Mouse (Mus musculus) CD4-positive, CD25-positive, alpha-beta regulatory T cell, adult 4 months (primary cell): ENCODE measurements around the gene Oaf. TPM values are rescaled to one million over a fixed set of nuclear protein-coding genes. Genes with fewer than 3 reads are reported as not detected.

ENCODE experiments used
- ATAC-seq: one replicate; pipeline ENCODE4 v1.8.0; 2017
- polyA plus RNA-seq, 2 experiments: library from polyadenylated mRNA; unstranded; fragments of 100-300 nt; shearing (Covaris generic); gene quantifications; one replicate each; pipeline ENCODE4 v1.2.1; 2017

The Oaf gene
- polyA plus RNA-seq, result under 1 TPM in 1 of 2 experiments, not detected in 1; 0.12 TPM

DNA sequence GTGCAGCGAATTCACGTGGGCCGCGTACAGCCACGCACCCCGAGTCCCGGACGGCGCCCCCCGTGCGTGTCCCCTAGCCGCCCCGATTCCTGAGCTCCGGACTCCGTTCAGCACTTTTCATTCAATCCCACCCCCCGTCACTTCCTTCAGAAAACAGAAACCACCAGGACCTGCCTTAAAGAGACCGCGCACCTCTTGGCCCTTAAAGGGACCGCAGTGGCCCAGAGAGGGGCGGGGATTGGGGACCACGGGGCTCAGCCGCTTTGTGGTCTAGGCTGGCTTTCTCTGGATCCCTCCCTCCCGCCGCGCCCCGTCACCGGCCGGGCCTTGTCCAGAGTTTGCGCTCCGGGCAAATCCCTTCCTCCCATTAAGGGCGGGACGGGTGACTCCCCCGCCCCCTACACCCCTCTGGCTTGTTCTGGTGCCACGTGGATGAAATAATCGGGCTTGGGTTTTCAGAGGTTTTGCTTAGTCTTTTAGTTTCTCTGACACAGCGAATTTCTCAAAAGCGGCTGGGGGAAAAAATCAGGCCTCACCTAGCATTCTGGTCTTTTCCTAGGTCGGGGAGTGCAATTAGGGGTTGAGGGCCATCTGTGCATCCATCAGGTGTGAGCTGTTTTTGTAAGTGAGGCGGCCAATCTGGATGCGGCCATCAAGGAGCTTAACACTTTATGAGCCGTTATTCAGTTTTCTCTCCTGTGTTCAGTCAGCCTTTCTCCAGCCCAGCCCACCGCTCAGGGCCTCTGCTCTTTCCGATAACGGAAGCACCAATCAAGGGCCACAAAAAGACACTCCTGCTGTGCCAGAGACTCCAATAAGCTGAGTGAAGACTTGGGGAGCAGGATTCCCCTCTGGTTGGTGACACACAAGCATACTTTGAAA, at the start of gene Oaf:
Oaf (minus strand) TSS at position 200 of the 882 bp plus-strand sequence.
- no peak for ATAC-seq

DNA sequence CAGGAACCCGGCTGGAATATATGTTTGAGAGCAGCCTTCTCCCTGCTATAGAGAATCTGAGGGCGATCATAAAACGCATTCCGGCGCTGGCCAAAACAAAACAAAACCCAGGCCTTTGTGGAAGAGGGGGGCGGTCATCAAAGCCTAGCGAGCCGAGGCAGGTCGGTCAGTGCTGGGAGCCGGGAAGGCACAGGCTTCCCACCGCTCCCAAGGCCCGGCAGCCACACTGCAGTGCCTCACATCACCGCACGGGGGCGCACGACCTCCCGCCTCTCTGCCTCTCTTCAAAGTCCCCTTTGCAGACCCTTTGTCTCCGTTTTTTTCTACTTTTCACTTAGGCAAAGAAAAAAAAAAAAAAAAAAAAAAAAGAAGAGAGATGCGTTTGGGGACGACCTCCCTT, 47.2 kb upstream of the Oaf start:
- no peak for ATAC-seq

DNA sequence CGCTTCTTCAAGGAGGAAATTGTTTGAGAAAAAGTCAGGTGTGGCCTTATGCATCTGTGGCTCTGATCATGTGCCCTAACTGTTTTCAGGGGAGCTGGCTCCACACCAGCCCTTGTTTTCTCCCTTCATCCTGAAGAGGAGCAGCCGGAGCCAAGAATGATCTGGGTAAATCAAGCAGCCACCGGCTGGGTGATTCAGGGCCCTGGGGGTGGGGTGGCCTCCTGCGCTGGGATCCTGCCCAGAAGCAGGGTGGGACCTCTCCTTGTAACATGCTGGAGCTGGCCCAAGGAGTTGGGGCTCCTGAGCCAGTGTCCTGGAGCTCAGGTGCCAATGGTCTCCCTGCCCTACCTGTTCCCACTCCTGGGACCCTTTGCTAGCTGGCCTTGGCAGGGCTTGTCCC, 45.6 kb upstream of the Oaf start:
- ATAC-seq, result no peak

DNA sequence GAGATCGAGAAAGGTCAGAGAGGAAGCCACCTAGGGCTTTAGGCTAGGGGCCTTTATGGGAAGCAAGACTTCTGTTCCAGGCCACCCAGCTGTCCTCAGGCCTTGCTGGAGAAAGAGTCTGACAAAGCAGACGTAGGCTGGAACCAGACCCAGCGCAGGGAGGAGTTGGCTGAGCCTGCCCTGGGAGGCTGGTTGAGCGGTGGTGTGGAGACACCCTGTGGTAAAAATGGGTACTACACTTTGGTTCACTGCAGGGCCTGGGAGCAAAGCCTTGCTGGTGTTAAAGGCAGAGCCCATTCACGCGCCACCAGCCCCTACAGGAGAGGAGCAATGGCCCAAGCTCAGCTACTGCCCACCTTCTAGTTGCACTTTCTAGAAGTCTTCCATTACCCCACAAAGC, 44.6 kb upstream of the Oaf start:
- no peak for ATAC-seq

DNA sequence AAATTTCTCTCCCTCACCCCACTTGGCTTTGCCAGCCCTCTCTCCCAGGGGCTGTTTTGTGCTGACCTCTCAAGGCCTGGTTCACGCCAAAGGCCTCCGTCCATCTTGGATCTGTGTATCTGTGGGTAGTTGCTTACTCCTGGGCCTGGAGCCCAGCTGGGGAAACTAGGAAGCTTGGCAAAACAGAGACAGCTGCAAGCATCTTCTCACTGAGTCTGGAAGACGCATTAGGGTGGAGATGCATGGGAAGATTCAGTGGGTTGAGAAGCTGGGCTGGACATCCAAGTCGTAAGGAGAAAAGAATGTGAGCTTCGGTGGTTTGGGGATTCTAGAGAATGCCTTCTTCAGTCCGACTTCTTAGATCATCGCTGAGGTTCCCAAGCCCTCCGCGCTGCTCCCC, 34.0 kb upstream of the Oaf start:
- no peak for ATAC-seq

DNA sequence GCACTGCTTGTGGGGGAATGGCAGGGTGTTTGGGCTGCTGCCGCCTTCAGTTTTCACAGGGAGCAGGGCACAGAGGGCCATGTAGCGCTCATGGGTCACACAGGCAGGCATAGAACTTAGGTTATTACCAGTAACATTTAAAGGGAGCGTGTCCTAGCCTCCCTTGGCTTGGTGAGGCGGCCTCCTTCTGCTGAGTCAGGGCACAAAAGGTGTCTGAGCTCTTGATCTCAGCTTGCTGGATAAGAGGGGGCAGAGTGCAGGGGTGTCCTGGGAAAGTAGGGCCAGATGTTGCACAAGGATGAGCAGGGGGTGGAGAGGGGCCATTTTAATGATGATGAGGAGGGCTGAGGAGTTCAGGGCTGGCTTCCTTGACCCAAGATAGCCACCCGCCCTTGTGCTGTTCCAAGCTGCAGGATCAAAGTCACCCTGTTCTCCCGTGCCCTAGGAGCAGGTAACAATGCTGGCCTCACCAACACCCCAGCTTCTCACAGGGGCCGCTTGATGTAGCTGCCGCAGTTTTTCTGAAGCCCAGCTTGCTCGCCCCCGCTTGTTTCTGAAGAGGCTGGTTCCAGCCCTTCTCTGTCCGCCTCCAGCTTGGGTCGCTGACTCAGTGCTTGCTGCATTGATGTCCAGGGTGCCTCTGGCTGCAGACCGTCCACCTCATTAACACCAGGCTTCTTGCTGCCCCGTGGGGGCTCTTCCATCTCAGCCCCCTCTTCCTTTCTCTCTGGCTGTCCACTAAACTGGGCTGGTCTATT, 32.2 kb upstream of the Oaf start:
- no peak for ATAC-seq

DNA sequence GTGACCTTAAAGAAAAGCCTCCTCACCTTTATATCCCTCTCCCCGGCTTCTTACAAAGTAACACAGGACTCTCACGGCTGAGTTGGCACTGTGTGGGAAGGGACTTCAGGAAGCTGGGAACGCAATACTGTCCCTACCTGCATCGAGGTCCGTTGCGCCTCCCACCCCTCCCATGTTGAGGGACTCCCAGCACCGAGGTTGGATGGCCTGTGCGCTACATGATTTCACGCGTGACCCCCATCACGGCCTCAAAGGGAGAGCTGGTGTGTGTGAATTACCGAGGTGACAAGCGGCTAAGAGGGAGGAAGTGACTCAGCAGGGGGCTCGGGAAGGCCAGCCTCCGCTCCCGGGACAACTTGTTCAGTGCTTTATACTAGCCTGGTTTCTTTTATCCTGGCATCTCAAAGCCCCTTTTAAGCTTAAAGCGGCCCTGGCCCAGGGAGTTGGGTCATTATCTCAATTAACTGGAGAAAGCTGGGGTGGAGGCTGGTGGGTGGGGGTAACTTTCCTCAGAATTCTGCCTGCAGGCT, 31.1 kb upstream of the Oaf start:
- no peak for ATAC-seq

DNA sequence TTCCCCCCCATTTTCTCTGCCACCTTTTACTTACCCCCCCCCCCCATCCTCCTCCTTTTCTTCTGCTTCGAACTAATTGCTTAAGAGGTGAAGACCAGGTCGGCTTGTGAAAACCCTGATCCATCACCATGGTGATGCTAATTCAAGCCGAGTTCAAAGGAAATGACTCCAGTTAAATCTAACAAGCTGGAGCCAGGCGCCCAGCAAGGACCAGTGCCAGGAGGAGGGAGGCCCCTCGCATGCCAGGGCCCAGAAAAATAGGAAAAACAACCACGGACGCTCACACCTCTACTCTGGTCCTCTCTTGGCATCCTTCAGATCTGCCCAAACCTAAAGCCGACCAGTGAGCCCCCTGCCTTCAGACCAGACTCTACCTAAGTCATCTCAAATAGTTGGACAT, 29.5 kb upstream of the Oaf start:
- ATAC-seq, result no peak

DNA sequence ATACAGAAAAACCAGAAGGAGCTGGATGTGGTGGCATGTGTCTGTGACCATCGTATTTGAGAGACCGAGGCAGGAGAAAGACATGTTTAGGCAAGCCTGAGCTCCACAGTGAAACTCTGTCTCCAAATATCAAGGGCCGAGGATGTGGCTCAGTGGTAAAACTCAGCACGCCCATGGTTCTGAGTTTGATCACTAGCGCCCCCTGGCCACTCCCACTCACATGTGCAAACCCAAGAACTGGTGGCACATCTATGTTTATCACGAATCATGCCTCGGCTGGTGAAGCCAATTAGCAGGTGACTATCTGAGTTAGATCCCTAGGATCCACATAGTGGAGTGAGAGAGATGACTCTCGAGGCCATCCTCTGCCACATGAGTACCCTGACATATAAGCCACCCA, 27.6 kb upstream of the Oaf start:
- no peak for ATAC-seq

DNA sequence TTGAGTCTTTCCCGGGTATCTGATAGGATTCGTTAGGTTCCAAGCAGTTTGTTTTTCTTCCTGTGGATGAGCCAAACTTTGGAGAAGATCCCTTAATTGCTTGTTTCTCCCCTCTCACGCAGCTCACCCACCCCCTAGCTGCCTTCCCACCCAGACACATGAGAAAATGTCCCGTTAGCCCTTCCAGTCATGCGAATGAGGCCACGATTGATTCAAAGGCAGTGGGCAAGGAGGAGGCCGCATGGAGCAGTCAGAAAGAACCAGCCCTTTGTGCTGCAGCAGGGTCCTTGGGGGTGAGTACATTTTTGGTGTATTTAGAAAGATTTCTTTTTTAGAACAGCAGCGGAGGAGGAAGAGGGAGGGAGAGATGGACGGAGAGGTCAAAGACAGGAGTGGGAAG, 25.5 kb upstream of the Oaf start:
- no peak for ATAC-seq

DNA sequence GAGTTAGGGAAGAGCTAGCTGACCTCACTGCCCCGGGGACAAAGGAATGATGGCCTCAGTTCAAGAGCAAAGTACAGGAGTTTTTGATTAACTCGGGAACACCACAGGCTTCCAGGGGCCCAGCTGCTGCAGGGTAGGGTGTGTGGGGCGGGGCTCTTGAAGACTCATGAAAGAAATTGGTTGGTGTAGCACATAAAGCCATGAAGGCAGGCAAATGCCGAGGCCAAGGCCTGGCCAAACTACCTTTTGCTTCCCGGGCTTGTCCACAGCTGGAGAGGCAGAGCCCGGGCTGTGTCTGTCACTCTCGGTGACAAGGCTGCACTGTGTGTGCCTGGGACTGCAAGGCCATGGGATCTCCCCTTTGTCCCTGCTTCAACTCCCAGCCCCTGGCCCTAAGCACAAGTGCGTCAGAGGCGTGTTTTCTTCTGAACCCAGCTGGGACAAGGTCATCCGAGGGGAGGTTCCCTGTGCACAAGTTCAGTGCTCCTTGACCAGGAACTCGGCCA, 24.3 kb upstream of the Oaf start:
- no peak for ATAC-seq

DNA sequence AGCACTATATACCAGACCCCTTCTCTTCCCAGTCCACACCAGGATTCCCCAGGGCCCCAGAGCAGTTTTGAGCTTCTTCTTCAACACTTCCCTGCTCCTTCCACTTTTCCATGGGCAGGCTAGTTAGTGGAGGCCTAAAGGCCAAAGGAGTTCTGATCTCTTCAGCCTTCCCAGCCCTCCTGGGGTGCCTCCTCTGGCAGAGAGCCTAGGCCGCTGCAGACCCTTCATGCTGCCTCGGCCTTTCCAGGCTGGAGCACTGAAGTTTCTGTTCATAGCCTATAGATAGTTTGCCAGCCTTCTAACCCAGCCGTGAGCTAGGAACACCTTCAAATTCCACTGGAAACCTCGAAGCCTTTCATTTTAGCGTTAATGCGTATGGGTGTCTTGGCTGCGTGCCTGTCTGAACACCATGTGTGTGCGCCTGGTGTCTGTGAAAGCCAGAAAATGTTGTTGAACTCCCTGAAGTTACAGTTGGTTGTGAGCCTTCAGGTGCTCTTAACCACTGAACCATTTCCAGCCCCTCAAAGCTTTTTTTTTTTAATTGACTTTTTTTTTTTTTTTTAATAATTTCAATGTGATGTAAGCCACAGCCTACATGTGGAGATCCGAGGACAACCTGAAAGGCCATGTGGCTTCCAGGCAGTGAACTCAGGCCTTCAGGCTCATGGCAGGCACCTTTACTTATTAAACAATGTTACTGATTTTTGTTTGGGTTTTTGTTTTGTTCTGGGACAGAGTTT, 23.3 kb upstream of the Oaf start:
- no peak for ATAC-seq

DNA sequence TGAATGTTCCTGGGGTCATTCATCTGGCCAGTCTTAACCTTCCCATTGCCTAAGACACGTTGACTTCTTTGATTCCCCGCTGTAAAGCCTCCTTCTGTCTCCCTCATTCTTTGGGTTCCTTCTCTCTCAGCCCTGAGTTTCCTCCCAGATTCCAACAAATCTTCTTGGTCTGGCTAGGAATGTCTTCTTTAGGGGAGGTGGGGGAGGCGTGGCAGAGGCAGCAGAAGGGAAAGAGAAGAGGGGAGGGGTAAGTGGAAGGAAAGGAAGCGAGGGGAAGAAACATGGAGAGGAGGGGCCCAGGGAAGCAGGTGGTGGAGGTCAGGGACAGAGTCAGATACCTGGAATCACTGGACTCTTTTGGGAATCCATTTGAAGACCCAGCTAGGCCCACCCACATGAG, 22.7 kb upstream of the Oaf start:
- ATAC-seq, result no peak

DNA sequence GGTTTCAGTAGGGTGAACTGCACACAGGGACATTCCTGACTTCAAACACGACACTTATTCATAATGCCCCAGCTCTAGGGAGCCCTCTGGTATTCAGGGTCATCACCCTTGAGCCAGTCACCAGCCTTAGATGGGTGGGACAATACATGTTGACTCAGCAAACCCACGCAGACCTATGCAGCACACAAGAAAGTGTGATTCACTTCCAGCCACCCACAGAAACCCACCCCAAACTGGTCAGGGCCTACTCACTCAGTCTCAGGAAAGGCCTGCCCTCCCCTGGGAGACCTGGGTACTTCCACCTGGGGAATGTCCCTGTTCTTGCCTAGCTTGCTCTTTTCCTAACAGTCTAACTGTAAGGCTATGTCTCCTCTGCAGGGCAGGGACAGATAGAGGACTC, 22.2 kb upstream of the Oaf start:
- ATAC-seq, result no peak

DNA sequence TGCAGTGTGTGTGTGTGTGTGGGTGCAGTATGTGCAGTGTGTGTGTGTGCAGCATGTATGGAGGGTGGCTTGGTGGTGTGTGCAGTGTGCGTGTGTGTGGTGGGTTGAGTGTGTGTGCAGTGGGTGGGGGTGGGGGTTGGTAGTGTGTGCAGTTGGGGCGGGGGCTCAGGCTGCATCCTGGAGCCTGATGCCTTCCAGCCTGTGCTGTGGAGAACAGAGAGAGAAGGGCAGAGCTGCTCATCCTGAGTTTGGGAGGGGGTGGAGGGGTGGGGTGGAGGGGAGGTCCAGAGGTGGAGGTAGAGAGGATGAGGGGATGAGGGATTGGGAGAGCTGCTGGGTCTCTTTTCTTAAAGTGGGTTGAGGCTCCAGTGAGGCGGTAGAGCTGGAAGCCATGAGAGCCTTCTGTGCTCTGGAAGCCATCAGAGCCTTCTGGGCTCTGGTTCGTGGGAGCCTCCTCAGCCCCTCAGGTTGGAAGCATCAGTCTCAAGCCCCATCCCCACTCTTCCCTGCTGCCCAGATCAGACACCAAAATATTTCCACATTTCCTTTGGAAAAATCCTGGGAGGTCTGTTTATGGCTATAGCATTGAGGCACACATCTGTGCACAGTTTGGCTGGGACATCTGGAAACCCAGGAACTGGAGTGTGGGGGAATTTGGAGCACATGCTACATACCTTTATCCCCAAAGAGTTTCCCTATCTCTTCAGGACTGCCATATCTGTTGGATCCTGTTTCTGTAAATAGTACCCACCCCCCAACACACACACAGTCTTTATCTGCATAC, 21.6 kb upstream of the Oaf start:
- no peak for ATAC-seq

DNA sequence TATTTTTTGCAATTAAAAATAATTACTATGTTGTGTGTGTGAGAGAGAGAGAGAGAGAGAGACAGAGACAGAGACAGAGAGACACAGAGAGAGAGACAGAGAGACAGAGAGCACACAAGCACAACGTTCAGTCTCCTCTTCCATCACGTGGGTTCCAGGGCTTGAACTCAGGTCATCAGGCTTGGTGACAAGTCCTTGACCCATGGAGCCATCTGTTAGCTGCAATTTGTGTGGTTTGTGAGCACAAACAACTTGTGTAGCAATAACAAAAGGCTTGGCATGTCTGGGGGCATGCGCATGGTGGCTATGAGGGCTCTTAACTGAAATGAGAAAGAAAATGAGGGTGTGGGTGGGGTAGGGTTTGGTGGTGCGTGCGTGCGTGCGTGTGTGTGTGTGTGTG, 20.9 kb upstream of the Oaf start:
- ATAC-seq, result no peak

DNA sequence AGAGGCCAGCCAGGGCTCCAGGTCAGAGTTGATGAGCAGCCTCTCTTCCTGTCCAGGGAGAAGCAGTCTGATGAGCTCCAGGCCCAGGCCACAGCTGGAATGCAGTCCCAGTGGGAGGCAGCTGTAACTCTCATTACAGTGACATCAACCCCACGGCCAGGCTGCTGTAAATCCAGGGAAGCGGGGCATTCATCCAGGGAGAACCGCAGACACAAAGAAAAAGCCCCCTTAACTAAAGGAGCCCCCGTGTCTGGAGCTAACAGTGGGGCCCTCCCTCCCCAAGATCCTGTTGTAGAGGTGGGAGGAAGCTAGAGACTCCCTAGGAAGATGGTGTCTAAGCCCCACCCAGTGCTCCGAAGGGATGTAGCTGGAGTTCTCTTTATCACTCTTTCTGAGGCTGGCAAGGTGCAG, 13.6 kb upstream of the Oaf start:
- ATAC-seq, result no peak

DNA sequence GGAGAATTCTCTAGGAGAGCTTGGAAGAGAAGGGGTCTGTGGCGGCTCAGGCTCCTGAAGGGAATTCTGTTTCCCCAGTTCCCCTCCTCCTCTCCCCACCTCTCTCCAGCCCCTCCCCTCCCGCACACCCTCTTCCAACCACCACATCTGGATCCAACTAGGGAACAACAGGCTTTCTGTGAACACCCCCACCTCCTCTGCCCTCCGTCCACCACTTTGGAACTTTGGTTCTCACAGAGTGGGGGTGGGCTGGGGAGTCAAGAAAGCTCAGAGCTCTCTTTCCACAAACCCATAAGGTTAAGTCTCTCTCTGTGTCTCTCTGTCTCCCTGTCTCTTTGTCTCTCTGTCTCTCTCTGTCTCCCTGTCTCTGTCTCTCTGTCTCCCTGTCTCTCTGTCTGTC, 13.1 kb upstream of the Oaf start:
- no peak for ATAC-seq

DNA sequence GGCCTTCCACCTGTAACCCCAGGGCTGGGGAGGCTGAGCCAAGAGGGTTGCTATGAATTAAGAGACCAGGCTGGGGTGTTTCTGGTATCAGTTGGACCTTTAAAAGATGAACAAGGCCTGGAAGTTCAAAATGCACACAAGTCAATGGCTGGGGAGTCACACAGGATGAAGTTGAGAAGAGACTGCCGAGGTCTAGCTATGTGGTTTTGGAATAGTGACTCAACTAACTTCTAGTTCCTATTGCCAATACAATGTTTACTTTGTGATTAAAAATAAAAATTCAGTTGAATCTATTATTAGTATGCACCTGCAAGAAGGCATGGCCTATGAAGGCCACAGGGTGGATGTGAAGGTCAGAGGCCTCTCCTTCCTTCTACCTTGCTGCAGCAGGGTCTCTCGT, 12.1 kb upstream of the Oaf start:
- no peak for ATAC-seq

DNA sequence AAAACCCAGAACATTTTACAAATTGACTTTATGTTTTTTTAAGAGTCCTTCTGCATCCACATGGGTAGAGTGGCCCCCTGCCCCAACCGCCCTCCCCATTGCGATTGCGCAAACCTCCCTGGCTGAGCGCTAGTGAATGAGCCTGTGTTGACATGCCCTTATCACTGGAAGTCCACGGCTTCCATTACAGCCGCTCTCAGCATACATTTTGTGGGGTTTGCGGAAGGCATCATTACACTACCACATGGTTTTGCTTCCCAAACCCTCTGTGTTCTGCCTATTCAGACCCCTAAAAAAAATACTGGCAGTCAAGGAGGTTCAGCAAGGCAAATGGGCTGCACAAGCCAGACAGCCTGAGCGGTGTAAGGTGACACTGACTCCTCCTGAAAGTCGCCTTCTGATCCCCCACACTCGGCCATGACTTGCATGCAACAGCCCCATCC, 7.0 kb upstream of the Oaf start:
- no peak for ATAC-seq

DNA sequence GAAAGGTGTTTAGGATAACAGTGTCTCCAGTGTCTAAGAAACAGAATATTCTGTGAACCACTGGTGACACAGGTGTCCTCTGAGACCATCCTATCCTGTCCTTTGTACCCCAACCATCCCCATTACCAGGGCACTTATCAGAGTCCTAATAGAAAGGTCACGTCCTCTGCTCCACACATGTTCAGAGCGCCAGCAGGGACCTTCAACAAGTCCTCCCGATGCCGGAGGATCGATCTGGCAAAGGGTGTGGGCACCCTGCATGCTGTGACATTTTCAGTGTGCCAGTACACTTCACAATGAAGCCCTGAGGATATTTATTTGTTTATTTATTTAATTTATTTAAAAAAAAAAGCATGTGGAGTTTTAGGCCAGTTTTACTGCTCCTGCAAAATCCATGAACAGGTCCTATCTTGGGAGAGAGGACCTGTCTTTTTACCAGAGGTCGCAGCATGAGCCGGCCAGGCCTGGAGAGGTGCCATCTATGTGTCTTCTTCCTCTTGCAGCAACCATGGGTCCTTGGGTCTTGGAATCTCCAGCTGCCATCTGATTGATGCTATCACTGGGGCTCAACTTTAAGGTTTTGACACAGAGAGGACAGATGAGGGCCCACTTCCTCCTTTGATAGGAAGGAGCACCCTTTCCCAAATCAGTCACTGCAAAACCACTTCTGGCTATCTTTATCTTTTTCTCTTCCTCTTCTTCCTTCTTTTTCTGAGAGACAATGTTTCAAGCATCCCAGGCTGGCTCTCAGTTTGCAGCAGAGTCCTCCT, 6.3 kb upstream of the Oaf start:
- no peak for ATAC-seq
